Mouse (Mus musculus): ENCODE data around the gene Vps39. TPM values are rescaled to one million over a fixed set of nuclear protein-coding genes. Genes with fewer than 3 reads are reported as not detected.
A peak's percentile ranks its signal among the peaks of the same experiment; 100 is the strongest.

Gene Vps39
- total and polyA plus RNA-seq, 3 experiments, result 21.3 to 41.8 (median 33.7) TPM

- Histone ChIP-seq H3K4me2 (ENCODE audit: insufficient read depth, low read depth, poor library complexity, severe bottlenecking) (no peak overlapping the region), H3K79me2 (replicated peaks; ENCODE audit: control insufficient read depth, extremely low read depth, insufficient read depth, poor library complexity, severe bottlenecking) (no peaks in the 10 kb centered on the region), H3K4me1 (ENCODE audit: control insufficient read depth in 1 of 2, insufficient read depth in 2 of 2) (peaks cover 0 to 3% of the 10 kb centered on the region in 2 experiments; a peak in 1 of 4 replicates), H3K27ac (ENCODE audit: insufficient read depth, low read depth) (no peak overlapping the region), H3K36me3 (replicated peaks in 1 of 2; ENCODE audit: control insufficient read depth in 1 of 2, insufficient read depth in 1 of 2, low read length in 1 of 2) (no peaks in the 10 kb centered on the region), H3K27me3 (replicated peaks) (peaks cover under 1% of the 10 kb centered on the region), H3K9me3 (replicated peaks; ENCODE audit: low read length) (no peaks in the 10 kb centered on the region), H3K9ac (ENCODE audit: insufficient read depth, low read depth) (no peak overlapping the region), H3K4me3 (replicated peaks in 1 of 3; ENCODE audit: low read depth in 2 of 3, low read length in 2 of 3, poor library complexity in 1 of 3) (no peak overlapping the region)
- dilution Hi-C loops (cut with MboI; ENCODE audit: extremely low pct_ligation_motif_present, extremely low pct_unique_long_range_greater_than_20kb, low sequenced_read_pairs) (no loop called here), in situ Hi-C loops (cut with MboI; ENCODE audit: low pct_ligation_motif_present, low pct_unique_long_range_greater_than_20kb, low sequenced_read_pairs) (loop anchor here (25.0 kb wide), 1 partner anchor 193 kb away; no protein-coding TSS in a partner anchor)
- peak; percentile 45 for DNase-seq (ENCODE audit: extremely low read depth)
- peak; percentile 83 to 85 for TF ChIP-seq CTCF (conservative IDR thresholded peaks at IDR 0.05 in 1 of 2, IDR thresholded peaks at IDR 0.05 in 1 of 2; ENCODE audit: low read depth in 2 of 2, low read length in 2 of 2)
- no peak for TF ChIP-seq RCOR1 (conservative IDR thresholded peaks at IDR 0.05; ENCODE audit: low read depth, low read length)
- TF ChIP-seq TBP (conservative IDR thresholded peaks at IDR 0.05; ENCODE audit: low read depth, low read length), result no peak
- no peak for TF ChIP-seq PAX5 (IDR thresholded peaks at IDR 0.05; ENCODE audit: low read length)
- no peak for TF ChIP-seq BHLHE40 (IDR thresholded peaks at IDR 0.05; ENCODE audit: low read depth, low read length)
- TF ChIP-seq SMC3 (IDR thresholded peaks at IDR 0.05; ENCODE audit: low read depth, low read length), result peak; percentile 74
- TF ChIP-seq RAD21 (IDR thresholded peaks at IDR 0.05; ENCODE audit: low read depth, low read length), result peak; percentile 65
- no peak for TF ChIP-seq HCFC1 (IDR thresholded peaks at IDR 0.05; ENCODE audit: low read depth, low read length)
- no peak for TF ChIP-seq EP300 (IDR thresholded peaks at IDR 0.05; ENCODE audit: low read length)
- no peak for TF ChIP-seq JUND (conservative IDR thresholded peaks at IDR 0.05; ENCODE audit: low read depth, low read length)
- no peak for TF ChIP-seq MYC (IDR thresholded peaks at IDR 0.05; ENCODE audit: low read depth, low read length)
- no peak for TF ChIP-seq NELFE (IDR thresholded peaks at IDR 0.05; ENCODE audit: low read depth, low read length)
Measured at GRCm38 (mm10) chr2:120279961-120280360, 73.0 kb downstream of the Vps39 start.

GRCm38 (mm10) chr2:120276951-120277350 is 76.0 kb downstream of the Vps39 start:
- H3K79me2 ChIP-seq (replicated peaks; ENCODE audit: control insufficient read depth, extremely low read depth, insufficient read depth, poor library complexity, severe bottlenecking), result no peaks in the 10 kb centered on the region
- no peak for DNase-seq (ENCODE audit: extremely low read depth)
- no peaks in the 10 kb centered on the region for H3K9me3 ChIP-seq (replicated peaks; ENCODE audit: low read length)
- peaks cover 6% of the 10 kb centered on the region for H3K27me3 ChIP-seq (replicated peaks)
- H3K4me2 ChIP-seq (ENCODE audit: insufficient read depth, low read depth, poor library complexity, severe bottlenecking), result no peak overlapping the region
- in situ Hi-C loops (cut with MboI; ENCODE audit: low pct_ligation_motif_present, low pct_unique_long_range_greater_than_20kb, low sequenced_read_pairs) (loop anchor here (25.0 kb wide), 1 partner anchor 190 kb away; no protein-coding TSS in a partner anchor), dilution Hi-C loops (cut with MboI; ENCODE audit: extremely low pct_ligation_motif_present, extremely low pct_unique_long_range_greater_than_20kb, low sequenced_read_pairs) (no loop called here)
- H3K36me3 ChIP-seq (replicated peaks in 1 of 2; ENCODE audit: control insufficient read depth in 1 of 2, insufficient read depth in 1 of 2, low read length in 1 of 2), result no peaks in the 10 kb centered on the region
- H3K4me3 ChIP-seq (replicated peaks in 1 of 3; ENCODE audit: low read depth in 2 of 3, low read length in 2 of 3, poor library complexity in 1 of 3), result no peak overlapping the region
- TF ChIP-seq EP300 (IDR thresholded peaks at IDR 0.05; ENCODE audit: low read length), result no peak
- TF ChIP-seq USF1 (IDR thresholded peaks at IDR 0.05; ENCODE audit: low read depth, low read length), result no peak
- no peak for TF ChIP-seq BHLHE40 (IDR thresholded peaks at IDR 0.05; ENCODE audit: low read depth, low read length)
- TF ChIP-seq TCF12 (IDR thresholded peaks at IDR 0.05; ENCODE audit: low read depth, low read length), result no peak
- no peak for TF ChIP-seq RCOR1 (conservative IDR thresholded peaks at IDR 0.05; ENCODE audit: low read depth, low read length)
- no peak for TF ChIP-seq ZMIZ1 (IDR thresholded peaks at IDR 0.05; ENCODE audit: low read depth, low read length)
- no peak overlapping the region for H3K27ac ChIP-seq (ENCODE audit: insufficient read depth, low read depth)
- H3K9ac ChIP-seq (ENCODE audit: insufficient read depth, low read depth), result no peak overlapping the region
- H3K4me1 ChIP-seq (ENCODE audit: control insufficient read depth in 1 of 2, insufficient read depth in 2 of 2), result peaks cover 0 to 3% of the 10 kb centered on the region in 2 experiments; a peak in 1 of 4 replicates

Data from CH12.LX (cell line).